Mouse (Mus musculus): ENCODE measurements around the gene 0610040J01Rik.

Gene 0610040J01Rik

GRCm38 (mm10) chr5:63811819-63812508 lies at the start of gene 0610040J01Rik:
Gene 0610040J01Rik (plus strand): TSS chr5:63812363.
- DNase-seq (ENCODE audit: low spot score): peak; percentile 90

GRCm38 (mm10) chr5:63765886-63766285 lies 46.3 kb upstream of the 0610040J01Rik start:
- DNase-seq (ENCODE audit: low spot score): no peak

- peak; percentile 85 for DNase-seq (ENCODE audit: low spot score)
These were observed 45.4 kb upstream of the 0610040J01Rik start for GRCm38 (mm10) chr5:63766715-63767114.

DNA sequence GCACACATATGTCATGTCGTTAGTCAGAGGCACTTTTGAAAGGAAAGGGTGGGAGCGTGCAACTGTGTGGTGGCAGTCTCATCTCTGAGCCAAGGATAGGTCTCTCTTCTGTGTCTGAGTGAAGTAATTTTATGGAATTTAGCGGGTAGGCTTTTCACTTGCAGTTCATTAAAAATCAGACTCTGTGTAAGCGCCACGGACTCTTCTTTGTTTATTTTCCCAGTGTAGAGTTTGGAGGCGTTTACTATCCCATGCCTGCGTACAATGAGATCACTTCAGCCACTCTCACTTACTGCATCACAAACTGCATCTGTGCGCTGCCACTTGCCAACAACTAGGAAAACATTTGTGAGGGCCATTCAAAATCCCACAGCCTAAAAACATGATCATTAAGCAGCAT lies 44.7 kb upstream of the 0610040J01Rik start:
- no peak for DNase-seq (ENCODE audit: low spot score)

DNA sequence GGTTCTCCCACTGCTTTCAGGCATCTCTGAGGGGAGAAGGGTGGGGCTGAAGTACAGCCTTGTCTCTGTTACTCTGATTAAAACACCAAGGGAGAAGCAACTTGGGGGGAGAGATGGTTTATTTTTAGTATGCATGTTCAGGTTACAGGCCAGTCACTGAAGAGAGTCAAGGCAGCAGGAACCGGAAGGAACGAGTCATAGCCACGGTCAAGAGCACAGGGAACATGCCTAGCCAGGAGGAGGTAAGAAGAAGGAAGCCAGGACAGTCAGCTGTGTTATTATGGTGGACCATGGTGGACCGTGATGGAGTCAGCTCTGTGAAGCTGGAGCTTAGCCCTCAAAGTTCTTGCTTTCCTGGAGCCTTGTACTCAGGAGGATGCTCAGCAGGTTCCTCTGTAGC lies 43.9 kb upstream of the 0610040J01Rik start:
- no peak for DNase-seq (ENCODE audit: low spot score)

DNA sequence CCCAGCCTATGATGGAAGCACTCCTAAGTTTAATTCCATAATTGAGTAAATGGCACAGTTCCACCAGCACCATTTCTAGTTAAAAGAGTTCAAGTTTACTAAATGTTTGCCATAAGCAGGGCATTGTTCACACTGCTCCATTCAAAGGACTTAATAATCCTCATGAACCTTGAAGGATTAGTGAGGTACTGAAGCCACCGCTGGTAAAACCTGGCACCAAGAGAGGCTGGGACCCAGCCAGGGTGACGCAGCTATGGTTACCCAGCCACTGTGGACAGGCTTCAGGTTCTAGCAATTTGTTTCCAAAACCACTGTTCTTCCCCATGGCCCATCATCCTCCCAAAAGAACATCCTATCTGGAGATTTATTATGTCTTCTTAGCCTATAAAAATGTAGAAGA lies 39.2 kb upstream of the 0610040J01Rik start:
- DNase-seq (ENCODE audit: low spot score): no peak

- no peak for DNase-seq (ENCODE audit: low spot score)
These were observed 38.6 kb upstream of the 0610040J01Rik start for GRCm38 (mm10) chr5:63773603-63774002.

DNA sequence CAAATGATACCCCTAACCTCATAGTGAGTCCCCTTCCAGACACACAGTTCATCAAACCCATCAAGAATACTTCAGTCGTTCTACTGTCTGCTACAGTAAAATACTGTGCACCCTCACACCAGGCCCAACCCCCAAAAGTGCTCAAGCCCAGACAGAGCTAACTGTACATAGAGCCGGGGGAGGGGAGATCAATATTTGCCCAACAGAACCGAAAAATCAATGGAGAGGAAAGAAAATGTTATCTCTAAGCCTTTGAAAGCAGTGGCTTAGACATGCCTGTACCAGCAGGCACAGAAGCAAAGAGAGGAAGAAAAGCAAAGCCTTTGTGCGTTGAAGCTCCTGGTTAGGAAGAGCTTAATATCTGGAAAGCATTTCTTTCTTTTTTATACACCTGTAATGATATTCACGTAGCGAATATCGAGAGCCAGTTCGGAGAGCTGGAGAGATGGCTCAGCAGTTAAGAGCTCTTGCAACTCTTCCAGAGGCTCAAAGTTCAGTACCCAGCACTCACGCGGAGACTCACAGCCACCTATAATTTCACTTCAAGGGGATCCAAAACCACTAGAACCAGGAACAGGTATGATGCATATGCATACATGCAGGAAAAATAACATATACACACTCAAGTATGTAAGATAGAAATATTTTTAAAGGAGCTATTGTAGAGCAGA lies 23.9 kb upstream of the 0610040J01Rik start:
- DNase-seq (ENCODE audit: low spot score): no peak

DNA sequence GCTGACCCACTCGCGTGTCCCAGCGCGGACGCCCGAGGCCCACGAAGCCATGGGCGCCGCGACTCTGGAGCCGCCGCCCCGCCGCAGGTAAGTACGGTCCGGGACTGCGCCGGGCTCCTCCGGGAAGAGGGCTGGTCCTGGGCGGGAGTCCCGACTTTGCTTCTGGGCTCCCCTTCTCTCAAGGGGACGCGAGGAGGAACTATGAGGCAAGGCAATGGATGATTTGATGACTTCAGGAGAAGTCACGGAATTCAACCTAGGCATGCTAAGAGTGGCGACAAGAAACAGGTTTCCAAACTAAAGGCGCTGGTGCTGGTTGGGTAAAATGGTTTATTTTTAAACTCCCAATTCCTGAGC lies 324 bp downstream of the 0610040J01Rik start:
- no peak for DNase-seq (ENCODE audit: low spot score)

DNA sequence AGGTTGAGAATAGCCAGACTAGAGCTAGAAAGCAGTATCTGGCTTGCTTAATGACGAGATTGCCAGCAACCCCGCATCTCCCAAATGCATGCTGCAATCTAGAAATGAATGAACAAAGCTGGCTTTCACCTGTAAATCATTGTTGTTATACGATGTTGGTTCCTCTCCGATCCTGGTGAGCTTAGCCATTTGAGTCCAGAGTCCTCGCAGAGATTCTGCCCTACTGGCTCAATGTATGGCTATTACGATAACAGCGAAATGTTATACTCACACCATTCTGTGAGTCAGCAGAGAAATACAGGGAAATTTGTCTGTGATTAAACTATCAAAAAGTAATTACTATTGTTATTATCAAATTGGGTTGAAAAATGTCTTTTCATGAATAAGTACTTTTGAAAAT lies 4.5 kb downstream of the 0610040J01Rik start:
- no peak for DNase-seq (ENCODE audit: low spot score)

GRCm38 (mm10) chr5:63817270-63817669 lies 5.1 kb downstream of the 0610040J01Rik start:
- no peak for DNase-seq (ENCODE audit: low spot score)

DNA sequence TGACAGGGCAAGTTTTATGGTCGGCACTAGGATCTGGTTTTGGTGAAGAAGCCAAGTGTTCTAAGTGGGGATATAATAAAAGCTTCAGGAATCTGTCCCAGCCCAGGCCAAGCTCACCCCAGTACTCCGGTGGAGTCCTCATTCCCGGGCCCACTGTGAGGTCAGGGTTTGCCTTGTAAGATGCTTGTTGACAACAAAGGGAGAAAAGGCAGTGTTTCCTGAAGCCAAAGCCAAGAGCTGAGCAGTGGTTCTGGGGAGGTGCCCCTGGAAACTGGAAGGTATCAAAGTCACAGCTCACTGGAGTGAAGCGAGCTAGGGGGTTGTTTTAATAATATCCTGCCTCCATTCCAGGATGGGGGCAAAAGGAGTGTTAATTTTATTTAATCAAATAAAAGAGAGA lies 6.8 kb downstream of the 0610040J01Rik start:
- no peak for DNase-seq (ENCODE audit: low spot score)

DNA sequence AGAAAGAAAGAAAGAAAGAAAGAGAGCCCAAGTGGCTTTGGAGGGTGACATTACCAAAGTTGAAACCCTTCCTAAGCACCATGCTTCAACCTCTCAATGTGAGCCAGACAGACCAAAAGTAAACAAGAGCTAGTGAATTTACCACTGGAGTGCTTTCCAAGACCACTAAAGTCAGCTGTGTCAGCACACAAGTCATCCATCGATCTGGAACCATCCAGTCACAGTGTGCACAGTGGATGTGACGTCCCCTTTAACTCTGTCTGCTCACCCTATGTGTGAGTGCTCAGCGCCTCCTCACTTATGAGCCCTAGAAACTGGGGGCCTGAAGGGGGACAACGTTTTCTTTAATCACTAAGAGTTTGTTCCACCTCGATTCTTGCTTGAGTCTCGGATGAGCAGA lies 7.4 kb downstream of the 0610040J01Rik start:
- no peak for DNase-seq (ENCODE audit: low spot score)

DNA sequence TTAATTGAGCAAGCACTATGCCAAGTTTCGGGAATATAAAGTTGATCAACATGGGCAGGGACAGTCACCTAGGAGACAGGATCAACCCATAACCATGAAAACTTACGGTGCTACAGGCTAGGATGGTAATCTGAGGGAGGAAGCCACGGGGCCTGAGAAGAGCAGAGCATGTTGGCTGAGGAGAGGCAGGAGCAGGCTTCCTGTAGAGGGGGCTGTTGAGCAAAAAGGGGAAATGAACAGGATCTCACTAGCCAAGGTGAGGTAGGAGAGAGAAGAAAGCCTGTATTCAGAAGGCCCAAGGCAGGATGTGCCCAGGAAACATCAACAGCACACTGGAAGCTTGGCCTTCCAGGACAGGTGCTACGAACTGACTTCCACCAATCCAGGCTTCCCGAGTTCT lies 9.0 kb downstream of the 0610040J01Rik start:
- no peak for DNase-seq (ENCODE audit: low spot score)

DNA sequence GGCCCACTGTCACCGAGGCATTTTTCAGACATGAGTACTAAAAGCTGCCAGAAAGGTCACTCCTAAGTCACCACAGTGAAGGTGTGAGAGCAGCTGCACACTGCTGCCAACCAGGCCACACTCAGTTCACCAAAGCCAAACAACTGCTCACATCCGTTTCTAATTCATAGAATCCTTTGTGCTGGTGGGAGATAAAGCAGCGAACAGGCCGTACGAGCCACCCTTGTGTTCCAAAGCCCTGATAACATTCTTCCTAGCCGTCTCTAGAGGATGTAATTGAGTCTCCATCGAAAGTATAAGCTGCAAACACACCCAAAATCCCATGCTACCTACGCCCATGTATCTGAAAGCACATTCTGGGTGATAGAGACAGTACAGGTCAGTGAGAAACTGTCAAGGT lies 9.7 kb downstream of the 0610040J01Rik start:
- DNase-seq (ENCODE audit: low spot score): no peak

- no peak for DNase-seq (ENCODE audit: low spot score)
These were observed 11.5 kb downstream of the 0610040J01Rik start for GRCm38 (mm10) chr5:63823362-63824332.

DNA sequence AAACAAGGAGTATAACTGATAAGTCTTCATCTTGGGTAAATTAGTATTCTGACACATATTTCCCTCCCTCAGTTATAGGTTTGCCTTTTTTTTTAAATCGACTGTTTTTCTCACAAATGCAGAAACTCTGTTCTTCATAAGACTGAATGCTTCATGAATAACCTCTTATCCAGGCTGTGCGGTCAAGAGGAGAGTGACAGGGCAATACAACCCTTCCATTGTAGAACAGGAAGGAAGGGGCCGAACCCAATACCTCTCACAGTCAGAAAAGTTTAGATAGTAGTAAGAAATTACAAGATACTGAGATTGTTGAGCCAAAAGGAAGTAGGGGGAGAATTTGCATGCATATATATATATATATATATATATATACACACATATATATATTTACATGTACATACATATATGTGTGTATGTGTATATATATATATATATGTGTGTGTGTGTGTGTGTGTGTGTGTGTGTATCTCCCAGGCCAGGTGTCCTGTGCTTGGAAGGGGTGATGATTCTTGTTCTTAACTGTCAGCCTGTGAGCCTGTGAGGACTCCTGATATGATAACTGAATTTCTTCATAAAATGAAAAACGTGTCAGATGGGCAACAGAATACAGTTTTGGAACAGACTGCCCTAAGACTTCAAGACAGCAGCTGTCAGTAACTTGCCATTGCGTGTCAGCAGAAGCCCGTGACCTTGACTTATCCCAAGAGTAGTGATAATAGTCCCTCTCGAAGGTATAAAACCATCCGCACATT lies 12.6 kb downstream of the 0610040J01Rik start:
- no peak for DNase-seq (ENCODE audit: low spot score)

DNA sequence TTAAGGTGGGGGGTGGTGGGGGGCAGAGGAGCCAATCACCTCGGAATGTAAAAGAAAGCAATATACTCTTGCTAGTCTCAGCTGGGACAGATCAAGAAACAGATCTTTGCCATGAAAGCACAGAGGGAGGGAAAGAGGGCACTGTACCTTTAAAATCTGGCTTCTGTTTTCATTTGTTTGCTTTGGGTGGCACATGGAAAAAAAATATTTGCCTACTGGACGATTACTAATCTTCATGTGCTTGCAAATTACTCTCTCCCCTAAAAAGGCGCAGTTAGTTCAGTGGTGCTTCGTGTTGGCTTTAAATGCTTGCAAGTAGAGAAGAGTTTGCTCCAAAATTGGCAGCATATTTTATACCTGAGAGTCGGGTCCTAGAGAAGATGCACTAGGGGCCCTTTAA lies 13.7 kb downstream of the 0610040J01Rik start:
- DNase-seq (ENCODE audit: low spot score): no peak

DNA sequence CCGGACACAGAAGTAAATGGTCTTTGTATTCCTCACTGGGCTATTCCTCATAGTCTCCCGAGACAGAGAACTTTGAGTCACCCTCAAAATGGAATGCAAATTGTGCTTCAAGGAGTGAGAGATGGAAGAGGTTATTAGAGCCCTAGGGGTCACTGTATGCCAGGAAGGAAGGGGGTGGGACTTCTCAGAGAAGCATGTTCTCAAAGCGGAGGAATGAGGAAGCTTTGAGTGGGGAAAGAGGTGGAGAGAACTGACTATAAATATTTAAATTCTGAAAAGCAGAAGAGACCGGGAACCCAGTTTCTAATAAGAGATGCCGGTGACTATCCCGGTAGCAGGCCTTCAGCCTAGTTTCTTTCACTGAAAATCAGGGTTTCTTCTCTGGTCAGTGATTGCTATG lies 14.8 kb downstream of the 0610040J01Rik start:
- no peak for DNase-seq (ENCODE audit: low spot score)

DNA sequence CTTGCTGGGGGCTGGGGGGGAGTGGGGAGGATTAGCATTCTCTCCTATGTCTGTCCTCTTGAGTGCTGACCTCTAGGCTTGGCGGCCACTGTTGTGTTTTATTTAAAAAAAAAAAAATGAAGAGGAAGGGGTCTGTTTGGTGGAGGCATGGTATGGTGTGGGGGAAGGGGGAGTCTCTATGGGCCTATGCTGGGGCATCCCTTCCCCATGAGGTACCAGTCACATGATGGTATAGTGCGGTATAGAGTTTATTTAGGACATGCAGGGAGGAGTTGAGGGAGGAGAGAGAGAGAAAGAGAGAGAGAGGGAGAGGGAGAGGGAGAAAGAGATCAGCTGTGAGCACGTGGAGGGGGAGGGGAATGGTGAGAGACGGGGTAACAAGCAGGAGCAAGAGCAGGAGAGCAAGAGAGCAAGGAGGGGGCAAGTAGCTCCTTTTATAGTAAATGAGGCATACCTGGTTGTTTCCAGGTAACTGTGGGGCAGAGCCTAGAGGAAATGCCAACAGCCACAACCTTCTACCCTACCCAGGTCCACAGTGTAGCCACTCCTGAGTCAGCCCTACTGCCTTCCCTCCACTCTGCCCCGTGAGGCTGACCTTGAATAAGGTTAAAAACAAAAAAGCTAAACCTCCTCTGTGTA lies 15.4 kb downstream of the 0610040J01Rik start:
- no peak for DNase-seq (ENCODE audit: low spot score)

GRCm38 (mm10) chr5:63828380-63829185 lies 16.4 kb downstream of the 0610040J01Rik start:
- no peak for DNase-seq (ENCODE audit: low spot score)
